Mouse (Mus musculus) lung, embryonic 14.5 days (tissue): ENCODE results near the gene Scrg1. TPM values are rescaled to one million over a fixed set of nuclear protein-coding genes. Genes with fewer than 3 reads are reported as not detected.
"Not testable (repeated sequence)": the region's sequence is repeated elsewhere in the genome, so short reads cannot be mapped to it uniquely, and the experiment has no call there.

Source experiments
- ATAC-seq: fragments of 200-750 bp; cut with Nextera tagmentation; 2 replicates; pipeline ENCODE4 v1.8.0; 2017; ENCODE audit warnings: mild to moderate bottlenecking, moderate TSS enrichment, moderate library complexity; ENCODE audit not compliant: insufficient read depth
- DNase-seq: peaks from one replicate; pipeline ENCODE4 v3.0.0-alpha.2; 2015
- H3K27ac ChIP-seq: fragments of 300-500 bp; sonication (generic); 2 replicates; pipeline ENCODE4 v1.5.1; 2014; ENCODE audit warnings: low read depth, mild to moderate bottlenecking, moderate library complexity
- H3K27me3 ChIP-seq: fragments of 300-500 bp; sonication (generic); 2 replicates; pipeline ENCODE4 v1.6.1; 2014; ENCODE audit warnings: low read length, control low read depth; ENCODE audit not compliant: insufficient read depth
- H3K36me3 ChIP-seq: fragments of 300-500 bp; sonication (generic); 2 replicates; pipeline ENCODE4 v1.6.1; 2014; ENCODE audit warnings: control low read depth; ENCODE audit not compliant: insufficient read depth
- H3K4me1 ChIP-seq: fragments of 300-500 bp; sonication (generic); 2 replicates; pipeline ENCODE4 v1.6.1; 2014; ENCODE audit warnings: antibody characterized with exemption, control low read depth; ENCODE audit not compliant: insufficient read depth
- H3K4me2 ChIP-seq: fragments of 300-500 bp; sonication (generic); 2 replicates; pipeline ENCODE4 v1.6.1; 2014; ENCODE audit warnings: mild to moderate bottlenecking
- H3K4me3 ChIP-seq: fragments of 300-500 bp; sonication (generic); 2 replicates; pipeline ENCODE4 v1.5.1; 2014; ENCODE audit warnings: low read depth, low read length
- H3K9ac ChIP-seq: fragments of 300-500 bp; sonication (generic); 2 replicates; pipeline ENCODE4 v1.6.1; 2014
- H3K9me3 ChIP-seq: fragments of 300-500 bp; sonication (generic); 2 replicates; pipeline ENCODE4 v1.6.1; 2016; ENCODE audit warnings: low read depth, low read length, control low read depth
- CTCF ChIP-seq: IDR thresholded peaks from 2 replicates; pipeline ENCODE4 v1.5.1; 2016; ENCODE audit warnings: antibody characterized with exemption, low read depth
- WGBS: fragments of 180-500 bp; shearing (Covaris S2); extraction: QIAGEN DNeasy Blood & Tissue Kit; methylation state at CpG from one replicate; pipeline ENCODE4 v1.1.7; 2014; 5-methylcytosine and 5-hydroxymethylcytosine counted together
- polyA plus RNA-seq: library from polyadenylated mRNA; unstranded; fragments of >200 nt; fragmentation: Nextera tagmentation; extraction: Ambion mirVana; gene quantifications from 2 replicates; pipeline ENCODE4 v1.2.1, GENCODE M21; 2014

Gene Scrg1
- polyA plus RNA-seq, 1 experiment from 2014 or later = 0.46 TPM

GRCm38 (mm10) chr8:57507556-57508063 lies 51.9 kb downstream of the Scrg1 start:
- H3K27ac ChIP-seq = no peak overlapping the region
- no peaks in the 10 kb centered on the region for H3K36me3 ChIP-seq
- no peak for ATAC-seq
- no peak overlapping the region for H3K9ac ChIP-seq
- H3K4me1 ChIP-seq = no peaks in the 10 kb centered on the region; the same call in 1 of the 2 replicates
- WGBS = 83% methylated on average over 4 of the region's 4 CpGs
- H3K27me3 ChIP-seq = no peaks in the 10 kb centered on the region
- H3K4me2 ChIP-seq = no peak overlapping the region
- no peak for TF ChIP-seq CTCF
- DNase-seq = no peak
- H3K4me3 ChIP-seq = no peak overlapping the region
- no peaks in the 10 kb centered on the region for H3K9me3 ChIP-seq

GRCm38 (mm10) chr8:57508657-57509056 lies 52.9 kb downstream of the Scrg1 start:
- H3K9me3 ChIP-seq = no peaks in the 10 kb centered on the region
- TF ChIP-seq CTCF = no peak
- no peaks in the 10 kb centered on the region; the same call in 1 of the 2 replicates for H3K4me1 ChIP-seq
- H3K4me3 ChIP-seq = no peak overlapping the region
- no peaks in the 10 kb centered on the region for H3K27me3 ChIP-seq
- H3K4me2 ChIP-seq = no peak overlapping the region
- no peak overlapping the region for H3K9ac ChIP-seq
- WGBS = 70% methylated on average over 4 of the region's 4 CpGs
- peaks cover 9% of the 10 kb centered on the region for H3K36me3 ChIP-seq
- ATAC-seq (no peak), DNase-seq (no peak)
- H3K27ac ChIP-seq = no peak overlapping the region

DNA sequence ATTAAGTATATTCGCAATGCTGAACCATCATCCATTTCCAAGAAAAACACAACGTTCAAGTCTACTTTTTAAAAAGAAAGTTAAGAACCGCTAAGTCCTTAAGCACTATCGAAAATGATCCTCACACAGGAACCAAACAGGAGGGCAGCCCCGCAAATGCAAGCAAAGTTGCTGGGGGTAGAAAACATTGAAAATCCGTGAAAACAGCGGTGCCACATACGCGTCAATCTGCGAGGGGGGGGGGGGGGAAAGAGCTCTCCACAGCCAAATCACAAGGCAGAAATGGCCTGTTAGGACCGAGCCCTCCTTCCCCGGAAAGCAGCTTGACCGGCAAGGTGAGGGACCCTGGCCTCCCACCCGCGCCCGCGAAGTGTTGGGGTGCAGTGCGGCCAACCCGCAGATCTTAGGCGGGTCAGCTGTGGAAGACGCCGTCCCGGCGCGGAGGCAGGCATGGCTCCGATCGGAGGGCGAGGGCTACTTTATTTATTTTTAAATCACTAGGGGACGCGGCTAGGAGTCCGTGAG lies 55.1 kb downstream of the Scrg1 start:
- Histone ChIP-seq H3K9me3 (no peaks in the 10 kb centered on the region), H3K9ac (peak overlapping the region; percentile 93), H3K4me1 (no peaks in the 10 kb centered on the region; the same call in 1 of the 2 replicates), H3K4me2 (peak overlapping the region; percentile 89), H3K36me3 (peaks cover 25% of the 10 kb centered on the region), H3K27ac (peak overlapping the region; percentile 96), H3K27me3 (no peaks in the 10 kb centered on the region), H3K4me3 (peak overlapping the region; percentile 93)
- peak; percentile 47 for DNase-seq
- TF ChIP-seq CTCF = no peak
- ATAC-seq = no peak; the same call in 1 of the 2 replicates
- 2% methylated on average over 31 of the region's 31 CpGs for WGBS

DNA sequence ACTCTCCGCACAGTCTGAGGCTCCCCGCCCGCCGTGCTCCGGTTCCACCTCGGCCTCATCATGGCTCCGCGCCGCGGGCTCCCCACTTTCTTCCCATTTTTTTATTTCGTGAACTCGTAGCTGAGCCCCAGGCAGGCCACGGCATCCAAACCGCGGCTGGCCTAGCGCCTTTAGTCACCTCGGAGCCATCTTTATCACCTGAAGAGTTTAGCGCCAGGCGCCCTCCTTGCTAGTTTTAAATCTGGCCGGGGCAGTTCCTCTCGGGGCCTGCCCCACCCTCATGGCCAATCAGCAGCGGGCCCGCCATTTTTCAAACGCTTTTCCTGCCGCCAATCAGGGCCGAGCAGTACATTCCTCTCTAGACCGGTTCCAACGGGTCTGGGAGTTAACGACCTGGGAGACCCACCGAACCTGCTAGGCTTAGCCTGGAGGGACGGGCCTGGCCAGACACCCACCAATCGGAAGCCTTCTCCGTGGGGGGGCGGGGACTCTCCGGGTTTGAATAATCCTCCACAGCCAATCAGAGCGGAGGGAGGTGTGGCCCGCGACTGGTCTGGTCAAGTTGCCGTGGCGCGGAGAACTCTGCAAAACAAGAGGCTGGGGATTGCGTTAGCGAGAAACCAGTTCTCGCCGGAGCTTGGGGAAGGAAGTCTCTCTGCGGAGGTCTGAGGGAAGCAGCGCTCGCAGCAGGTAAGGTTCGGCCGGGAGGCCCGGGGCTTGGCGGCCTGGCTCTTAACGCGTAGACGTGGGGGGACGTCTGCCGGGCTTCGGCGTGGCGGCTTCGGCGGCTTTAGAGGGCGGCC lies 55.8 kb downstream of the Scrg1 start, which contains the start of gene Hmgb2:
TSS of gene Hmgb2 (plus strand) at position 592 of the 803 bp plus-strand sequence.
- H3K4me2 ChIP-seq = peak within 1 kb of the TSS; percentile 89
- peak; percentile 99 for DNase-seq
- no peak for TF ChIP-seq CTCF
- no peaks in the 10 kb centered on the region for H3K27me3 ChIP-seq
- no peaks in the 10 kb centered on the region for H3K9me3 ChIP-seq
- WGBS = 0% methylated on average over 63 of the region's 63 CpGs
- H3K4me3 ChIP-seq = peak within 1 kb of the TSS; percentile 93
- H3K36me3 ChIP-seq = peaks cover 32% of the 10 kb centered on the region
- peak within 1 kb of the TSS; percentile 100 for H3K27ac ChIP-seq
- H3K9ac ChIP-seq = peak within 1 kb of the TSS; percentile 100
- no peaks in the 10 kb centered on the region; the same call in 1 of the 2 replicates for H3K4me1 ChIP-seq
- ATAC-seq = peak; percentile 100

GRCm38 (mm10) chr8:57512141-57513056 lies 56.7 kb downstream of the Scrg1 start:
- Histone ChIP-seq H3K4me3 (peak overlapping the region; percentile 93), H3K4me2 (peak overlapping the region; percentile 68), H3K4me1 (no peaks in the 10 kb centered on the region; the same call in 1 of the 2 replicates), H3K27ac (peak overlapping the region; percentile 100), H3K9ac (peak overlapping the region; percentile 100), H3K36me3 (peaks cover 40% of the 10 kb centered on the region), H3K9me3 (no peaks in the 10 kb centered on the region), H3K27me3 (no peaks in the 10 kb centered on the region)
- under 1% methylated on average over 91 of the region's 96 CpGs for WGBS
- ATAC-seq = peak; percentile 50
- TF ChIP-seq CTCF = no peak
- DNase-seq = peak; percentile 76

GRCm38 (mm10) chr8:57513178-57513661 lies 57.5 kb downstream of the Scrg1 start:
- DNase-seq, H3K9me3 ChIP-seq, H3K4me1 ChIP-seq, ATAC-seq, H3K27me3 ChIP-seq: not testable (repeated sequence)
- Histone ChIP-seq H3K9ac (peak overlapping the region; percentile 100), H3K36me3 (peaks cover 48% of the 10 kb centered on the region), H3K27ac (peak overlapping the region; percentile 100; the same call in 1 of the 2 replicates), H3K4me2 (peak overlapping the region; percentile 68), H3K4me3 (peak overlapping the region; percentile 93)
- 4% methylated on average over 10 of the region's 10 CpGs for WGBS

- 88% methylated on average over 5 of the region's 5 CpGs for WGBS
- H3K9me3 ChIP-seq, ATAC-seq, H3K27ac ChIP-seq, H3K4me1 ChIP-seq, H3K27me3 ChIP-seq, H3K4me2 ChIP-seq, H3K4me3 ChIP-seq, H3K9ac ChIP-seq: not testable (repeated sequence)
- peak; percentile 17 for DNase-seq
- H3K36me3 ChIP-seq = peaks cover 48% of the 10 kb centered on the region
Measured at GRCm38 (mm10) chr8:57516685-57517084, 61.0 kb downstream of the Scrg1 start.
